Mouse (Mus musculus) lung, postnatal 0 days (tissue): ENCODE results near the gene 5830473C10Rik.

Experiments used
- CTCF ChIP-seq: IDR thresholded peaks from 2 replicates; pipeline ENCODE4 v1.5.1; 2016; ENCODE audit warnings: antibody characterized with exemption, mild to moderate bottlenecking
- EP300 ChIP-seq: IDR thresholded peaks from 2 replicates; pipeline ENCODE4 v1.6.1; 2016; ENCODE audit warnings: antibody characterized with exemption, mild to moderate bottlenecking, control low read depth

- TF ChIP-seq CTCF (no peak), EP300 (no peak)
Observed at GRCm38 (mm10) chr5:90586511-90586910, 25.6 kb downstream of the 5830473C10Rik start.
